Mouse (Mus musculus): ENCODE measurements around the gene Gbp3.

The Gbp3 gene

GRCm38 (mm10) chr3:142588888-142589287 is 29.1 kb downstream of the Gbp3 start:
- DNase-seq (ENCODE audit: low spot score) = no peak

- no peak for DNase-seq (ENCODE audit: low spot score)
Measured at GRCm38 (mm10) chr3:142590431-142591067, 30.7 kb downstream of the Gbp3 start.

- no peak for DNase-seq (ENCODE audit: low spot score)
Measured at GRCm38 (mm10) chr3:142594547-142594946, 34.7 kb downstream of the Gbp3 start, which contains the start of gene Gbp2b. TSS of gene Gbp2b (plus strand) at chr3:142594847.

GRCm38 (mm10) chr3:142597923-142598322 is 38.1 kb downstream of the Gbp3 start:
- no peak for DNase-seq (ENCODE audit: low spot score)

- DNase-seq (ENCODE audit: low spot score) = no peak
Measured at GRCm38 (mm10) chr3:142601675-142602074, 41.8 kb downstream of the Gbp3 start.

GRCm38 (mm10) chr3:142618658-142619057 is 58.8 kb downstream of the Gbp3 start:
- no peak for DNase-seq (ENCODE audit: low spot score)

GRCm38 (mm10) chr3:142619606-142620005 is 59.8 kb downstream of the Gbp3 start:
- no peak for DNase-seq (ENCODE audit: low spot score)

GRCm38 (mm10) chr3:142620111-142620955 is 60.5 kb downstream of the Gbp3 start, which contains the start of gene Gbp2:
TSS of gene Gbp2 (plus strand) at chr3:142620602.
- DNase-seq (ENCODE audit: low spot score) = no peak

GRCm38 (mm10) chr3:142620956-142621562 is 61.2 kb downstream of the Gbp3 start:
- DNase-seq (ENCODE audit: low spot score) = no peak

Data from ovary, adult 18-20 months (tissue).